Mouse (Mus musculus): ENCODE results near the gene Fat1.

The Fat1 gene

GRCm38 (mm10) chr8:45068759-45069386 is 133.6 kb downstream of the Fat1 start, which contains the start of gene Mtnr1a:
TSS of gene Mtnr1a (plus strand) at chr8:45069137.
- peak; percentile 82 for DNase-seq (ENCODE audit: low spot score)

GRCm38 (mm10) chr8:45070949-45071348 is 135.7 kb downstream of the Fat1 start:
- no peak for DNase-seq (ENCODE audit: low spot score)

- DNase-seq (ENCODE audit: low spot score): no peak
These were observed 145.6 kb downstream of the Fat1 start for GRCm38 (mm10) chr8:45080850-45081249.

GRCm38 (mm10) chr8:45093599-45093998 is 158.4 kb downstream of the Fat1 start:
- no peak for DNase-seq (ENCODE audit: low spot score)
